Mouse (Mus musculus): Measurements from ENCODE around the gene Fzd10. TPM values are rescaled to one million over a fixed set of nuclear protein-coding genes. Genes with fewer than 3 reads are reported as not detected.

Gene Fzd10
- polyA plus RNA-seq, 1 experiment from 2014 or later: 7.9 TPM

DNA sequence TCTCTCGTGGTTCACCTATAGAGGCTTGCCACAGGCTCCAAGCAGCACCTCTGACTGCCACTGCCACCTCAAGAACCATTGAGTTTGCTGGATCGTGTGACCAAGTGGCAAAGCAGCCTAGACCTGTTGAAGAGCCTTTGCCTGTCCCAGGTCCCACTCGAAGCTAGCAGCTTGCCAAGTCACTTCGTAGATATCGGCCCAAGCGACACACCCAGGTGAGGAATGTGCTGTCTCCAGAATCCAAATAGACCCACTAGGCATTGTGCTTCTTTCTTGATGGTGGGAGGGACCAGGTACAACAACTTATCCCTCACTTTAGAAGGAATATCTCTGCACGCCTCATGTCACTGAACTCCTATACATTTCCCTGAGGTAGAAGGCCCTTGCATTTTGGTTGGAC is 8.4 kb downstream of the Fzd10 start:
- Histone ChIP-seq H3K9me3 (ENCODE audit: control insufficient read depth, low read length) (no peaks in the 10 kb centered on the region), H3K27ac (replicated peaks; ENCODE audit: low read depth, low read length) (no peak overlapping the region), H3K27me3 (ENCODE audit: control insufficient read depth, insufficient read depth, low read length) (no peaks in the 10 kb centered on the region), H3K4me2 (ENCODE audit: low read depth, severe bottlenecking) (no peak overlapping the region), H3K4me1 (ENCODE audit: control insufficient read depth, insufficient read depth, low read length) (peaks cover 16% of the 10 kb centered on the region), H3K4me3 (ENCODE audit: low read depth, low read length) (no peak overlapping the region), H3K9ac (ENCODE audit: low read length) (no peak overlapping the region), H3K36me3 (ENCODE audit: control insufficient read depth, insufficient read depth, low read length) (no peaks in the 10 kb centered on the region)
- no peak for ATAC-seq (ENCODE audit: insufficient number of reproducible peaks, low FRiP score, low TSS enrichment, low read depth)
- whole genome bisulfite sequencing: 91% methylated on average over 7 of the region's 7 CpGs
- DNase-seq (ENCODE audit: low spot score): no peak

- Histone ChIP-seq H3K9ac (ENCODE audit: low read length) (no peak overlapping the region), H3K4me1 (ENCODE audit: control insufficient read depth, insufficient read depth, low read length) (peaks cover 40% of the 10 kb centered on the region), H3K4me2 (ENCODE audit: low read depth, severe bottlenecking) (peak overlapping the region; percentile 18; the same call in 1 of the 2 replicates), H3K4me3 (ENCODE audit: low read depth, low read length) (no peak overlapping the region), H3K27ac (replicated peaks; ENCODE audit: low read depth, low read length) (peak overlapping the region; percentile 55; the same call in 1 of the 2 replicates), H3K27me3 (ENCODE audit: control insufficient read depth, insufficient read depth, low read length) (no peaks in the 10 kb centered on the region), H3K36me3 (ENCODE audit: control insufficient read depth, insufficient read depth, low read length) (no peaks in the 10 kb centered on the region), H3K9me3 (ENCODE audit: control insufficient read depth, low read length) (no peaks in the 10 kb centered on the region)
- ATAC-seq (ENCODE audit: insufficient number of reproducible peaks, low FRiP score, low TSS enrichment, low read depth) (peak; percentile 63; the same call in 1 of the 2 replicates), DNase-seq (ENCODE audit: low spot score) (peak; percentile 72)
- 2% methylated on average over 9 of the region's 9 CpGs for WGBS
These were observed 17.0 kb downstream of the Fzd10 start for GRCm38 (mm10) chr5:128617621-128618020.

- ATAC-seq (ENCODE audit: insufficient number of reproducible peaks, low FRiP score, low TSS enrichment, low read depth) (peak; percentile 55; the same call in 1 of the 2 replicates), DNase-seq (ENCODE audit: low spot score) (peak; percentile 76)
- no peaks in the 10 kb centered on the region for H3K36me3 ChIP-seq (ENCODE audit: control insufficient read depth, insufficient read depth, low read length)
- H3K9me3 ChIP-seq (ENCODE audit: control insufficient read depth, low read length): no peaks in the 10 kb centered on the region
- H3K4me2 ChIP-seq (ENCODE audit: low read depth, severe bottlenecking): peak overlapping the region; percentile 7; the same call in 1 of the 2 replicates
- peak overlapping the region; percentile 83 for H3K27ac ChIP-seq (replicated peaks; ENCODE audit: low read depth, low read length)
- H3K4me3 ChIP-seq (ENCODE audit: low read depth, low read length): no peak overlapping the region
- WGBS: 6% methylated on average over 8 of the region's 8 CpGs
- H3K9ac ChIP-seq (ENCODE audit: low read length): no peak overlapping the region
- no peaks in the 10 kb centered on the region for H3K27me3 ChIP-seq (ENCODE audit: control insufficient read depth, insufficient read depth, low read length)
- H3K4me1 ChIP-seq (ENCODE audit: control insufficient read depth, insufficient read depth, low read length): peaks cover 40% of the 10 kb centered on the region
These were observed 19.3 kb downstream of the Fzd10 start for GRCm38 (mm10) chr5:128619987-128620386.

- no peaks in the 10 kb centered on the region for H3K9me3 ChIP-seq (ENCODE audit: control insufficient read depth, low read length)
- no peak; the same call in 1 of the 2 replicates for ATAC-seq (ENCODE audit: insufficient number of reproducible peaks, low FRiP score, low TSS enrichment, low read depth)
- DNase-seq (ENCODE audit: low spot score): peak; percentile 64
- H3K4me1 ChIP-seq (ENCODE audit: control insufficient read depth, insufficient read depth, low read length): peaks cover 40% of the 10 kb centered on the region
- no peak overlapping the region for H3K4me3 ChIP-seq (ENCODE audit: low read depth, low read length)
- H3K27ac ChIP-seq (replicated peaks; ENCODE audit: low read depth, low read length): peak overlapping the region; percentile 83
- H3K4me2 ChIP-seq (ENCODE audit: low read depth, severe bottlenecking): peak overlapping the region; percentile 7; the same call in 1 of the 2 replicates
- under 1% methylated on average over 9 of the region's 9 CpGs for WGBS
- H3K27me3 ChIP-seq (ENCODE audit: control insufficient read depth, insufficient read depth, low read length): no peaks in the 10 kb centered on the region
- no peak overlapping the region for H3K9ac ChIP-seq (ENCODE audit: low read length)
- H3K36me3 ChIP-seq (ENCODE audit: control insufficient read depth, insufficient read depth, low read length): no peaks in the 10 kb centered on the region
These were observed 19.8 kb downstream of the Fzd10 start for GRCm38 (mm10) chr5:128620408-128620807.

DNA sequence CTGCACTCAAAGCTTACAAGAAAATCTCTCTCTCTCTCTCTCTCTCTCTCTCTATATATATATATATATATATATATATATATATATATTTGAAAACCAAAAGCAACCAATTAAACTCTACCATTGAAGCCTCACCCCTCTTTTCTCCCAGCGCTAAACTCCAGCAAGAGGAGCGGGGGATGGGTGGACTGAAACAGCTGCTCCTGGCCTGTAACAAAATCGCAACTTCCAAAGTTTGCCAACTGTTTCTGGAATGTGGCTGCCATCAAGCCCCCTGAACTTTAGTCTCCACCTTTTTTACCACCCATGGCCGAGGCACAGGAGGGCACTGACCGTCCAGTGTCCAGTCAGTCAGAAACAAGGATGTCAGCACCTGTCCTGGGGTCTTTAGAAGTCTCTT is 27.1 kb downstream of the Fzd10 start:
- Histone ChIP-seq H3K27me3 (ENCODE audit: control insufficient read depth, insufficient read depth, low read length) (no peaks in the 10 kb centered on the region), H3K4me3 (ENCODE audit: low read depth, low read length) (no peak overlapping the region), H3K4me1 (ENCODE audit: control insufficient read depth, insufficient read depth, low read length) (peaks cover 15% of the 10 kb centered on the region; the same call in 1 of the 2 replicates), H3K27ac (replicated peaks; ENCODE audit: low read depth, low read length) (no peak overlapping the region), H3K9me3 (ENCODE audit: control insufficient read depth, low read length) (no peaks in the 10 kb centered on the region), H3K4me2 (ENCODE audit: low read depth, severe bottlenecking) (no peak overlapping the region), H3K9ac (ENCODE audit: low read length) (no peak overlapping the region), H3K36me3 (ENCODE audit: control insufficient read depth, insufficient read depth, low read length) (no peaks in the 10 kb centered on the region)
- ATAC-seq (ENCODE audit: insufficient number of reproducible peaks, low FRiP score, low TSS enrichment, low read depth) (no peak), DNase-seq (ENCODE audit: low spot score) (peak; percentile 63)
- WGBS: 44% methylated on average over 5 of the region's 5 CpGs

- Histone ChIP-seq H3K4me3 (ENCODE audit: low read depth, low read length) (no peak overlapping the region), H3K36me3 (ENCODE audit: control insufficient read depth, insufficient read depth, low read length) (no peaks in the 10 kb centered on the region), H3K27me3 (ENCODE audit: control insufficient read depth, insufficient read depth, low read length) (no peaks in the 10 kb centered on the region), H3K4me2 (ENCODE audit: low read depth, severe bottlenecking) (no peak overlapping the region), H3K9ac (ENCODE audit: low read length) (no peak overlapping the region), H3K9me3 (ENCODE audit: control insufficient read depth, low read length) (no peaks in the 10 kb centered on the region), H3K4me1 (ENCODE audit: control insufficient read depth, insufficient read depth, low read length) (peaks cover 6% of the 10 kb centered on the region; the same call in 1 of the 2 replicates), H3K27ac (replicated peaks; ENCODE audit: low read depth, low read length) (no peak overlapping the region)
- WGBS: 68% methylated on average over 9 of the region's 9 CpGs
- DNase-seq (ENCODE audit: low spot score): peak; percentile 42
- no peak for ATAC-seq (ENCODE audit: insufficient number of reproducible peaks, low FRiP score, low TSS enrichment, low read depth)
These were observed 36.0 kb downstream of the Fzd10 start for GRCm38 (mm10) chr5:128636648-128637047.

DNA sequence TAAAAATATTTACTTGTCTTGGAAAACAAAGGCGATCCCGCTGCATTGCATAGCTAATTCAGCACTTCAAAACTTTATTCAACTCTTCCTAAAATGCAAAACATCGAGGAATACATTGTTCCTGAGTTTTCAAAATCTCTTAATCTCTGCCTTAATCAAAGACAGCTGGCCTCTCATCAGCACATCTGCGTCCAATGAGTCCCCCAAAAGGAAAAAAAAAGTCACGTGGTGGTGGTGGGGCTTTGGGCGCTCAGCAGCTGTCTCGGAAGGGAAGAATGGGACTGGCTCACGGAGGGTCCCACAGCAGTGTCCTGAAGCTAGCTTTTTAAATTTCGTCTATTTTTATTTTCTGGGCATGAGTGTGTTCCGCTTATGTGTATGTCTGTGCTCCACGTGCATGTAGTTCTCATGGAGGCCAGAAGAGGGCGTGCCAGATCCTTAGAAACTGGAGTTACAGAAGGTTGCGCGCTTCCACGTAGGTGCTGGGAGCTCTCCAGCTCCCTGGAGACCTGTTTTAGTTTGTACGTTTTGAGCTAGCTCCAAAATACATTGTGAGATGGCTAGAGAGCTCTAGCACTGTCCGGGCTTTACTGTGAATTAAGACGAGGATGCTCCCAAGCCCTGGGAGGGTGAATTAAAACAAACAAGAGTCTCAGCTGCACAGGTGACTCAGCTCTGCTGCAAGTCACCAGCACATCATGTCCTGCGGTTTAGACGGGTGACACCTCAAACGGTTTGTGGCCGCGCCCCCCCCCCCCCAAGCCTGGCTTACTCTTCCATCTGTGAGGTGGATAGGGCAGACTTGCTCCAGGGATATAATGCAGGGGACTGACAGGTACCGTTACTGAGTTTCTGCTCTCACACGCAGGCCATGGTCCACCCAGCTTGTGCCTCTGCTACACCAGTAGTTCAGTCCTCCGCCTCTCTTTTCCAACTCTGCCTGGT is 36.7 kb downstream of the Fzd10 start:
- Histone ChIP-seq H3K36me3 (ENCODE audit: control insufficient read depth, insufficient read depth, low read length) (no peaks in the 10 kb centered on the region), H3K27me3 (ENCODE audit: control insufficient read depth, insufficient read depth, low read length) (no peaks in the 10 kb centered on the region), H3K27ac (replicated peaks; ENCODE audit: low read depth, low read length) (no peak overlapping the region), H3K4me2 (ENCODE audit: low read depth, severe bottlenecking) (no peak overlapping the region), H3K9ac (ENCODE audit: low read length) (no peak overlapping the region), H3K9me3 (ENCODE audit: control insufficient read depth, low read length) (no peaks in the 10 kb centered on the region), H3K4me3 (ENCODE audit: low read depth, low read length) (no peak overlapping the region), H3K4me1 (ENCODE audit: control insufficient read depth, insufficient read depth, low read length) (peaks cover 6% of the 10 kb centered on the region; the same call in 1 of the 2 replicates)
- DNase-seq (ENCODE audit: low spot score) (peak; percentile 69), ATAC-seq (ENCODE audit: insufficient number of reproducible peaks, low FRiP score, low TSS enrichment, low read depth) (no peak)
- 70% methylated on average over 26 of the region's 26 CpGs for WGBS

- Histone ChIP-seq H3K27ac (replicated peaks; ENCODE audit: low read depth, low read length) (no peak overlapping the region), H3K9ac (ENCODE audit: low read length) (no peak overlapping the region), H3K4me2 (ENCODE audit: low read depth, severe bottlenecking) (no peak overlapping the region), H3K27me3 (ENCODE audit: control insufficient read depth, insufficient read depth, low read length) (no peaks in the 10 kb centered on the region), H3K36me3 (ENCODE audit: control insufficient read depth, insufficient read depth, low read length) (no peaks in the 10 kb centered on the region), H3K9me3 (ENCODE audit: control insufficient read depth, low read length) (no peaks in the 10 kb centered on the region), H3K4me1 (ENCODE audit: control insufficient read depth, insufficient read depth, low read length) (peaks cover 6% of the 10 kb centered on the region; the same call in 1 of the 2 replicates), H3K4me3 (ENCODE audit: low read depth, low read length) (no peak overlapping the region)
- 56% methylated on average over 9 of the region's 9 CpGs for WGBS
- DNase-seq (ENCODE audit: low spot score) (no peak), ATAC-seq (ENCODE audit: insufficient number of reproducible peaks, low FRiP score, low TSS enrichment, low read depth) (no peak)
These were observed 38.1 kb downstream of the Fzd10 start for GRCm38 (mm10) chr5:128638716-128639115.
